Mouse (Mus musculus): ENCODE data around the gene Syt14. TPM values are rescaled to one million over a fixed set of nuclear protein-coding genes. Genes with fewer than 3 reads are reported as not detected.

The Syt14 gene
- total RNA-seq, 2 experiments from 2014 or later = not detected

DNA sequence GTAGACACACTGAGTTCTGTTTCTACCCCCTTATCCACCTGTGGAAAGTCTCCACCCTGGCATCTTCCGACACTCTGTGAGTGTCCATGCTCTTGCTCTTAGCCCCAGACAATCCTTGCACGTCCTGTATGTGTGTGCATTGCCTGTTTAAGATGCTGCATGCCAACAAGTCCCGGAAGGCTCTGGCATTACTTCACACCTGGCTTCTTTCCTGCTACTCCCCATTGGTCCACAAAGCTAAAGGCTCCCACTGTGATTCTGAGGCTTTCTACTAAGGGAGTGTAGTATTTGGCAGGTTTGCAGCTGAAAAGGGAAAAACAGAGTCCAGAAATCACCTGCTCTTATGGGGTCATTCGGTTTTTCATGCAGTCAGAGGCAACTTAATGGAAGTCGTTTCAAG is 162.7 kb downstream of the Syt14 start:
- no peak for ATAC-seq (replicated peaks; ENCODE audit: poor library complexity)

- no peak for ATAC-seq (replicated peaks; ENCODE audit: poor library complexity)
Measured at GRCm38 (mm10) chr1:192869761-192870160, 165.8 kb downstream of the Syt14 start.

- no peak for ATAC-seq (replicated peaks; ENCODE audit: poor library complexity)
Measured at GRCm38 (mm10) chr1:192864440-192864839, 171.1 kb downstream of the Syt14 start.

- no peak for ATAC-seq (replicated peaks; ENCODE audit: poor library complexity)
Measured at GRCm38 (mm10) chr1:192861305-192861960, 174.1 kb downstream of the Syt14 start.

GRCm38 (mm10) chr1:192860273-192860672 is 175.3 kb downstream of the Syt14 start:
- ATAC-seq (replicated peaks; ENCODE audit: poor library complexity) = no peak

DNA sequence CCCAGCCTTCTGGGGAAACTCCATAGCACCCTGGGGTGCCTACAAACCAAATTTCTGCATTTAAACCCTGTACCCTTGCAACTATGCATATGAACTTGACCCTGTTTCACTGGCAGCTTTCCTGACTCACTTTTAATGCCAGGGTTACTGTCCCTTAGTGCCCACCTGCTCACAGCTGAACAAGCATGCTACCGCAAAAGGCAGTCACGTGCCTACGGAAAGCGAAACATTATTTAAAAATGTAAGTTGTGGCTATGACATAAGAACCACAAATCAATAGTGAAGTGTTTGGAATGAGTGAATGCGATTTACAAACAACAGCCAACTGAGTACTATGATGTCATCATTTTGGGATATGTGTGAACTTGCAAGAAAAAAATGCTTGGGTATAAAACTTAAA is 178.0 kb downstream of the Syt14 start:
- ATAC-seq (replicated peaks; ENCODE audit: poor library complexity) = no peak

DNA sequence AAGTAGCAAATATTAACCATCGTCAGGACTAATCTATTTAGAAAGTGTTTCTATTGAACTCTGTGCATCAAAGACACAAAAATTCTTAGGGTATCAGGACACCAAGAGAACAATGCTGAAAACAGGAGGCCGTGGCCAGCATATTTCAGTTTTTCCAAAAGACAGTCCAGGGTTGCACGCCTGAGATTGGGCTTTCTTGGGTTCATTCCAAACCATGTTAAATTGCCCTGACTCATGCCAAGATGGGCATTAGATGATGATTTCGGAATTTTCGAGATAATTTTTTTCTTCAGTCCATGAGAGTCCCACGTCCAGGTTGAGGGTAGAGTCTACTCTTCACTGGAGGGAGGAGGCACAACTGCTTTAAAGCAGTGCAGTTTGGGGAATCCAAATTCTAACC is 178.6 kb downstream of the Syt14 start:
- ATAC-seq (replicated peaks; ENCODE audit: poor library complexity) = no peak

GRCm38 (mm10) chr1:192856411-192856810 is 179.2 kb downstream of the Syt14 start:
- ATAC-seq (replicated peaks; ENCODE audit: poor library complexity) = no peak

GRCm38 (mm10) chr1:192855474-192856230 is 179.9 kb downstream of the Syt14 start, which contains the start of gene Sertad4:
Sertad4 (minus strand) TSS chr1:192855756.
- ATAC-seq (replicated peaks; ENCODE audit: poor library complexity) = no peak; the same call in 1 of the 2 replicates

- ATAC-seq (replicated peaks; ENCODE audit: poor library complexity) = no peak
Measured at GRCm38 (mm10) chr1:192854819-192855271, 180.7 kb downstream of the Syt14 start.

- ATAC-seq (replicated peaks; ENCODE audit: poor library complexity) = no peak
Measured at GRCm38 (mm10) chr1:192853988-192854818, 181.4 kb downstream of the Syt14 start.

- ATAC-seq (replicated peaks; ENCODE audit: poor library complexity) = no peak
Measured at GRCm38 (mm10) chr1:192853429-192853828, 182.1 kb downstream of the Syt14 start.

DNA sequence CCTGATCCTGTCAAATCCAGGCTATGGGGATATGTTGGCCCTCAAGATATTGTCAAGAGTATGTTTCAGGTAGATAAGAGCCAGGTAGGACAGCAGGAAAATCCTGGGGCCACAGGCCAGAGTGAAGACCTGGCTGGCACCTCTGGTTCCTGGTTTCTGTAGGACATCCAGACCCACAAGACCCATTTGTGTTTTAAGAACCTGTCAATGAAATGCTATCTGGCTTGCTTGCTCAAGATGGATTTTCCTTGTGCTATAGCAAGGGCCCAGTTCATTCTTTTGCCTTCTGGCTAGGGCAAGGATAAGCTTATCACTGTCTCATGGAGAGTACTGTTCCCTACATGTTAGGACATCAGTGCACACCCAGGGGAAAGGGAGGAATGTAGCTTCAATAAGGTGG is 183.5 kb downstream of the Syt14 start:
- no peak for ATAC-seq (replicated peaks; ENCODE audit: poor library complexity)

DNA sequence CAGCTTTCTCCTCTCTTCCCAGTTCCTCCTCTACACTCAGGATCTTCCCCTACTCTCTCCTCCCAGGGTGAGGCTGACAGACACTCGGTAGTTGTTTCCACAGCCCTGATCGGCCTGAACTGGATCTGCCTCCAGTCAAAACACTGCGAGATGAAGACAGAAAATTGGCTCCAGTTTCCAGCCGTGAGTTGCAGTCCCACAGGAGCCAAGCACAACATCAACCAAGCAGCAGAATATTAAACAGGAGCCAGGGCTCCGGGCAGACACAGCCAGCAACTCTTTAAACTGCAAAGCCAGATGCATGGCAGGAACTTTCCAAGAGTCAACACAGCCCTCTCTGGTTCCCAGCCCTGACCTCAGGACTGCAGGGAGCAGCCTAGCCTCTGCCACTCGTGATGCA is 183.9 kb downstream of the Syt14 start:
- ATAC-seq (replicated peaks; ENCODE audit: poor library complexity) = no peak

DNA sequence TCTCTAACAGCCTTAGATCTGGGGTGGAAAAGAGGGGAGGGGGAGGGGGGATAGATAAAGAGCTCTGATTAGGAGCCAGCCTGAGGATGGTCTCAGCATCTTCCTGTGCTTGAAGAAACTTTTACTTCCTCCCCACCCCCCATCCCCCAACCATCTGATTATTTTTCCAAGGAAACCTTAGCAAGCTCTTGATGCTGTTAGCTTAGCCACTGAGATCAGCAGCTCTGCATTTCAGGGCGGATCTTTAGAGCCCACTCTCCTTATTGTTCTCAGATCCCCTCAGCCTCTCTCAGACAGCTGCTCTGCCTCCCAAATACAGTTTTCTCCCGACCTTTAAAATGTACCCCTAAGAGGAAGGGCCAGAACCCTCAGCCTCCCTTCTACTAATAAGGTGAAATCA is 184.4 kb downstream of the Syt14 start:
- no peak for ATAC-seq (replicated peaks; ENCODE audit: poor library complexity)

DNA sequence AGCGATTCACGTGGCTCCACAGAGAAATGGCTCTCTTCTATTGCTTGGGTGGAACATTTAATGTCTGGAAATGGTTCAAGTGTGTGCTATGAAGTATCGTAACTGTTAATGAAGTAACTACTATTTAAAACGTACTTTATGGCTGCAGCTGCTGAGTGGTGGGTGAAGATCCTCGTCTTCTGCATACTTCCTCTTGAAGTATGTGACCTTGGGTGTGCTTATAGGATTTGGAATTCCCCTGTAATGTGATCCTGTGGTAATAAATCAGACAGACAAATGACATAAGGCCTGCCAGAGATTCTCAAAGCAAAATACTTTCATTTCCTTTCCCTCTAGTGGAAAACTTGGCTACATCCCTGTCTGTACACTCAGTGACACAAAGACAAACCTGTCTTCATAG is 186.0 kb downstream of the Syt14 start:
- no peak for ATAC-seq (replicated peaks; ENCODE audit: poor library complexity)

DNA sequence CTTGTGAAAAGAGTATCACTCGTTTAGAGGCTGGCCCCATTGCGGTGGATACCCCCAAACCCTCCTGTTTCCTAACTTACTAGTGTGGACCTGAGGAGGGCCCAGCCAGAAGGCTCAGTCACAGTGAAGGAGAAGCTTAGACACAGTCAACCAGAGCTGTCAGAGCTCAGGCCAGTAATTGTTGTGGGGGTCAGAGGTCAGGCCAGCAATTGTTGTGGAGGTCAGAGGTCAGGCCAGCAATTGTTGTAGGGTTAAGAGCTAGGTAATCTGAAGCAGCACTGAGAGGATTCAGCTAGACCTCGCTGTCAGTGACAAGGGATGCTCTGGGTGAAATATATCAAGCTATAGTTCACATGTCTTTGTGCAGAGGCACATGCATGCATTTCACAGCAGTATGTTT is 188.3 kb downstream of the Syt14 start:
- no peak for ATAC-seq (replicated peaks; ENCODE audit: poor library complexity)

All from megakaryocyte progenitor cell, adult 5-6 weeks (primary cell).